In genomic region chr4:40889252-40889651, GRCm38 (mm10) we compare ENCODE assay signal across 24 mouse cellular contexts. TPM values are rescaled to one million over a fixed set of nuclear protein-coding genes. Genes with fewer than 3 reads are reported as not detected.
DNase-seq lines count a peak whose midpoint lies in the region; ATAC-seq and TF ChIP-seq lines count a peak whose summit lies in the region.
"Had no signal": no experiment of that assay in that cellular context is flagged by ENCODE, and none has a peak within 500 bp of the region (broad histone marks: within the 10 kb centered on the region; RNA-seq: fewer than 3 reads in every experiment).

No protein-coding gene starts in this region.

- TF ChIP-seq CTCF in stomach, postnatal 0 days (IDR thresholded peaks at IDR 0.05; ENCODE audit: low read depth) = no peak

- TF ChIP-seq EP300 in stomach, postnatal 0 days (optimal IDR thresholded peaks at IDR 0.05) = no peak

- H3K4me2 ChIP-seq in stomach, postnatal 0 days (replicated peaks; ENCODE audit: low read depth) = no peak overlapping the region
- H3K4me2 ChIP-seq in hindbrain, embryonic 14.5 days (replicated peaks) = no peak overlapping the region
- H3K4me2 ChIP-seq: embryonic facial prominence, embryonic 12.5 days; heart, embryonic 11.5 days; intestine, embryonic 15.5 days; liver, embryonic 15.5 days; neural tube, embryonic 15.5 days had no signal

- peak overlapping the region; percentile 35; the same call in 1 of the 2 replicates for H3K27ac ChIP-seq in stomach, postnatal 0 days (replicated peaks)
- H3K27ac ChIP-seq in hindbrain, embryonic 14.5 days = no peak overlapping the region
- H3K27ac ChIP-seq: embryonic facial prominence, embryonic 12.5 days; hindbrain, embryonic 10.5 days; intestine, embryonic 15.5 days; liver, embryonic 15.5 days; neural tube, embryonic 15.5 days had no signal

- H3K9ac ChIP-seq in stomach, postnatal 0 days (ENCODE audit: low read length) = no peak overlapping the region
- no peak overlapping the region for H3K9ac ChIP-seq in hindbrain, embryonic 14.5 days
- H3K9ac ChIP-seq: embryonic facial prominence, embryonic 12.5 days; intestine, embryonic 15.5 days; liver, embryonic 15.5 days; neural tube, embryonic 15.5 days had no signal

- peaks cover 6% of the 10 kb centered on the region; the same call in 1 of the 2 replicates for H3K9me3 ChIP-seq in megakaryocyte, embryonic 14.5 days
- H3K9me3 ChIP-seq in stomach, postnatal 0 days (ENCODE audit: control insufficient read depth, low read length) = no peaks in the 10 kb centered on the region
- H3K9me3 ChIP-seq in hindbrain, embryonic 14.5 days (ENCODE audit: control insufficient read depth, low read length) = no peaks in the 10 kb centered on the region
- H3K9me3 ChIP-seq: embryonic facial prominence, embryonic 12.5 days; hindbrain, embryonic 10.5 days; intestine, embryonic 15.5 days; liver, embryonic 15.5 days; neural tube, embryonic 15.5 days had no signal

- H3K27me3 ChIP-seq in megakaryocyte, embryonic 14.5 days (replicated peaks) = no peaks in the 10 kb centered on the region
- no peaks in the 10 kb centered on the region for H3K27me3 ChIP-seq in stomach, postnatal 0 days (ENCODE audit: control insufficient read depth, insufficient read depth, low read length)
- H3K27me3 ChIP-seq in hindbrain, embryonic 14.5 days (ENCODE audit: control insufficient read depth, insufficient read depth, low read length) = no peaks in the 10 kb centered on the region
- H3K27me3 ChIP-seq: embryonic facial prominence, embryonic 12.5 days; intestine, embryonic 15.5 days; liver, embryonic 15.5 days; neural tube, embryonic 15.5 days had no signal

- H3K36me3 ChIP-seq in megakaryocyte, embryonic 14.5 days (replicated peaks; ENCODE audit: low read length) = no peaks in the 10 kb centered on the region
- no peaks in the 10 kb centered on the region for H3K36me3 ChIP-seq in stomach, postnatal 0 days (ENCODE audit: control insufficient read depth, insufficient read depth, low read length)
- H3K36me3 ChIP-seq in hindbrain, embryonic 14.5 days (replicated peaks; ENCODE audit: control insufficient read depth, insufficient read depth) = no peaks in the 10 kb centered on the region
- H3K36me3 ChIP-seq: embryonic facial prominence, embryonic 12.5 days; hindbrain, embryonic 10.5 days; intestine, embryonic 15.5 days; liver, embryonic 15.5 days; neural tube, embryonic 15.5 days had no signal

- WGBS in stomach, postnatal 0 days = 18% methylated on average over 3 of the region's 3 CpGs
- WGBS in hindbrain, embryonic 14.5 days = 81% methylated on average over 3 of the region's 3 CpGs

- H3K4me3 ChIP-seq in megakaryocyte, embryonic 14.5 days (replicated peaks) = peak overlapping the region; percentile 35
- H3K4me3 ChIP-seq in stomach, postnatal 0 days (ENCODE audit: low read depth, low read length) = no peak overlapping the region
- no peak overlapping the region for H3K4me3 ChIP-seq in hindbrain, embryonic 14.5 days (replicated peaks; ENCODE audit: low read length)
- H3K4me3 ChIP-seq: embryonic facial prominence, embryonic 12.5 days; hindbrain, embryonic 10.5 days; intestine, embryonic 15.5 days; liver, embryonic 15.5 days; neural tube, embryonic 15.5 days had no signal

- ATAC-seq in megakaryocyte, adult 5-6 weeks (ENCODE audit: poor library complexity, severe bottlenecking) = no peak
- ATAC-seq in stomach, postnatal 0 days (ENCODE audit: low FRiP score, low TSS enrichment) = peak; percentile 51
- ATAC-seq in hindbrain, embryonic 14.5 days (ENCODE audit: low FRiP score) = no peak
- ATAC-seq: CD4-positive, CD25-positive, alpha-beta regulatory T cell, adult 4 months; intestine, embryonic 15.5 days had no signal

- peak; percentile 94 for DNase-seq in heart, adult 11 months
- DNase-seq in heart, adult 8-10 months (ENCODE audit: low spot score) = no peak
- peak; percentile 77 to 90 for DNase-seq in adrenal gland, adult (ENCODE audit: inconsistent age in 2 of 2, low spot score in 1 of 2)
- peak; percentile 46 for DNase-seq in stomach, postnatal 0 days (ENCODE audit: low spot score)
- DNase-seq in left cerebral cortex, adult 8-10 months (ENCODE audit: low spot score in 2 of 2) = no peak
- DNase-seq in hindbrain, embryonic 14.5 days (ENCODE audit: low spot score) = no peak
- DNase-seq: cerebellum, adult 9-11 months; kidney, postnatal 10 days; left cerebral cortex, postnatal 4 days; right cerebral cortex, postnatal 25 days; thymus, postnatal 4 days had no signal

- H3K4me1 ChIP-seq in megakaryocyte, embryonic 14.5 days = peaks cover 60% of the 10 kb centered on the region
- H3K4me1 ChIP-seq in stomach, postnatal 0 days (replicated peaks; ENCODE audit: control insufficient read depth, insufficient read depth) = peaks cover 3% of the 10 kb centered on the region; the same call in 1 of the 2 replicates
- no peaks in the 10 kb centered on the region for H3K4me1 ChIP-seq in hindbrain, embryonic 14.5 days (replicated peaks; ENCODE audit: control insufficient read depth, insufficient read depth, low read length)
- H3K4me1 ChIP-seq: embryonic facial prominence, embryonic 12.5 days; hindbrain, embryonic 10.5 days; intestine, embryonic 15.5 days; liver, embryonic 15.5 days; neural tube, embryonic 15.5 days had no signal

RNA-seq across cellular contexts. Expression of gene Spink4, which starts 30.6 kb away (rescaled TPM):
- total RNA-seq in heart, adult 8-10 months (2022) = 1 to 10 TPM in 1 of 4 experiments, under 1 TPM in 2, not detected in 1; 0.82 to 1.3 (median 0.94) TPM
- not detected in 2 replicates for polyA plus RNA-seq in megakaryocyte, embryonic 14.5 days (2012; ENCODE audit: insufficient read depth, low replicate concordance)
- not detected in 2 replicates for total RNA-seq in megakaryocyte, adult 5-6 weeks (2015)
- total RNA-seq in megakaryocyte, adult 5-6 weeks (2017) = not detected in 2 replicates
- 75.5 and 86.9 TPM in 2 replicates for polyA plus RNA-seq in stomach, postnatal 0 days (2015; fragmentation: Nextera tagmentation; extraction: Ambion mirVana)
- total RNA-seq in left cerebral cortex, adult 8-10 months (2022) = not detected
- polyA plus RNA-seq in hindbrain, embryonic 14.5 days (2014; fragmentation: Nextera tagmentation; extraction: Ambion mirVana) = not detected in 2 replicates
- total RNA-seq: layer of hippocampus, postnatal 25 days; left cerebral cortex, postnatal 4 days; megakaryocyte-erythroid progenitor cell, adult 5-6 weeks had no signal
- polyA plus RNA-seq: CD4-positive, CD25-positive, alpha-beta regulatory T cell, adult 4 months; embryonic facial prominence, embryonic 12.5 days; frontal cortex, adult 2 months; hindbrain, embryonic 10.5 days; neural tube, embryonic 15.5 days; stomach, embryonic 14.5 days had no signal

RNA-seq across cellular contexts. Expression of gene B4galt1, which starts 35.4 kb away (rescaled TPM):
- 10 to 100 TPM; 53.9 to 60.3 (median 57.4) TPM for total RNA-seq in heart, adult 8-10 months (2022)
- 43.8 and 101 TPM in 2 replicates for polyA plus RNA-seq in megakaryocyte, embryonic 14.5 days (2012; ENCODE audit: insufficient read depth, low replicate concordance)
- 75.4 and 79.4 TPM in 2 replicates for total RNA-seq in megakaryocyte, adult 5-6 weeks (2015)
- total RNA-seq in megakaryocyte, adult 5-6 weeks (2017) = 46.4 and 57.4 TPM in 2 replicates
- polyA plus RNA-seq in stomach, postnatal 0 days (2015; fragmentation: Nextera tagmentation; extraction: Ambion mirVana) = 34.3 and 35.0 TPM in 2 replicates
- total RNA-seq in left cerebral cortex, adult 8-10 months (2022) = 1 to 10 TPM; 4.2 to 7.3 (median 5.4) TPM
- 8.2 and 9.1 TPM in 2 replicates for polyA plus RNA-seq in hindbrain, embryonic 14.5 days (2014; fragmentation: Nextera tagmentation; extraction: Ambion mirVana)

RNA-seq across cellular contexts. Expression of gene Bag1, which starts 58.8 kb away (rescaled TPM):
- 100 to 1,000 TPM; 252 to 291 (median 269) TPM for total RNA-seq in heart, adult 8-10 months (2022)
- polyA plus RNA-seq in megakaryocyte, embryonic 14.5 days (2012; ENCODE audit: insufficient read depth, low replicate concordance) = 409 and 1,033 TPM in 2 replicates
- 98.7 and 125 TPM in 2 replicates for total RNA-seq in megakaryocyte, adult 5-6 weeks (2015)
- total RNA-seq in megakaryocyte, adult 5-6 weeks (2017) = 276 and 281 TPM in 2 replicates
- 259 and 270 TPM in 2 replicates for polyA plus RNA-seq in stomach, postnatal 0 days (2015; fragmentation: Nextera tagmentation; extraction: Ambion mirVana)
- 100 to 1,000 TPM; 176 to 192 (median 181) TPM for total RNA-seq in left cerebral cortex, adult 8-10 months (2022)
- 207 and 215 TPM in 2 replicates for polyA plus RNA-seq in hindbrain, embryonic 14.5 days (2014; fragmentation: Nextera tagmentation; extraction: Ambion mirVana)

RNA-seq across cellular contexts. Expression of gene Chmp5, which starts 59.0 kb away (rescaled TPM):
- total RNA-seq in heart, adult 8-10 months (2022) = 10 to 100 TPM; 32.2 to 39.2 (median 37.1) TPM
- polyA plus RNA-seq in megakaryocyte, embryonic 14.5 days (2012; ENCODE audit: insufficient read depth, low replicate concordance) = 6.2 TPM in 1 of 2 replicates, not detected in the other
- 94.5 and 109 TPM in 2 replicates for total RNA-seq in megakaryocyte, adult 5-6 weeks (2015)
- 150 and 185 TPM in 2 replicates for total RNA-seq in megakaryocyte, adult 5-6 weeks (2017)
- polyA plus RNA-seq in stomach, postnatal 0 days (2015; fragmentation: Nextera tagmentation; extraction: Ambion mirVana) = 121 and 125 TPM in 2 replicates
- 10 to 100 TPM; 73.9 to 90.3 (median 79.7) TPM for total RNA-seq in left cerebral cortex, adult 8-10 months (2022)
- 147 and 156 TPM in 2 replicates for polyA plus RNA-seq in hindbrain, embryonic 14.5 days (2014; fragmentation: Nextera tagmentation; extraction: Ambion mirVana)

Comparison
In these comparisons a context has a peak if more than half of its experiments do, and no peak if none do; other contexts are left out.
1. DNase-seq: peak in heart, adult 11 months (single experiment), adrenal gland, adult (2 of 2) and stomach, postnatal 0 days (single experiment); none in heart, adult 8-10 months (single experiment), left cerebral cortex, adult 8-10 months (0 of 2) and hindbrain, embryonic 14.5 days (single experiment).
2. RNA of gene B4galt1, which starts 35.4 kb away (total RNA-seq): 46.4 to 79.4 TPM in megakaryocyte, adult 5-6 weeks and 53.9 to 60.3 TPM in heart, adult 8-10 months; 4.2 to 7.3 TPM in left cerebral cortex, adult 8-10 months; every median in the first group is over 4 times any median in the second.